Mouse (Mus musculus) liver (tissue): ENCODE measurements around the gene Map3k14.

Experiments used
- DNase-seq: peaks from one replicate; pipeline ENCODE4 v3.0.0-alpha.2; 2020; ENCODE audit warnings: mixed read lengths

Gene Map3k14

DNA sequence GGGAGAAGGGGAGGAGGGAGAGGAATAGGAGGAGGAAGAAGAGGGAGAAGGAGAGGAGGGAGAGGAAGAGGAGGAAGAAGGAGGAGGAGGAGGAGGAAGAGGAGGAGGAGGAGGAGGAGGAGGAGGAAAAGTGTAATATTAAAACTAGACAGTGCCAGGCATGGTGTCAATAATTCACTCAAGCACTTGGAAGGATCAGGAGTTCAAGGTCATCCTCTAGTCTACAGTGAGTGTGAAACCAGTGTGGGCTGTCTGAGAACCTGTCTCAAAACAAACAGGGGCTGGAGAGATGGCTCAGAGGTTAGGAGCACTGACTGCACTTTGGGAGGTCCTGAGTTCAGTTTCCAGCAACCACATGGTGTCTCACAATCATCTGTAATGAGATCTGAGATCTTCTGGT, 64.9 kb downstream of the Map3k14 start:
- DNase-seq = no peak

DNA sequence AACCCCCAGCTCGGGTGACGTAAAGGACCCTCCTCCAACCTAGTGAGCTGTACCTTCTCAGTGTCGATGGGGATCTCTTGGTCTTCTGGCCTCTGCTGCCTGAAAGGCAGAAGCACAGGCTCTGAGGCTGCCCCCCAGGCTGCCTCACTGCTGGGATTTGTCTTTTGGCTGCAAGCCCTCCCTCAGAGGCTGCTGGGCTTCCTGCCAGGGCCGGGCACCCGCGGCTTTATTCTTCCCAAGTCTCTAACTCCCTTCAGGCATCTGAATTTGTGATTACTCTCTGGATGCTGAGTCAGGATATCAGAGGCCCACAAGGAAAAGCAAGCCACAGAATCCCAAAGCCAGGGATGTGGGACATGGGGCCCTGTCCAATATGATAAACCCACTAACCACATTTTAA, 65.6 kb downstream of the Map3k14 start:
- DNase-seq = peak; percentile 38

DNA sequence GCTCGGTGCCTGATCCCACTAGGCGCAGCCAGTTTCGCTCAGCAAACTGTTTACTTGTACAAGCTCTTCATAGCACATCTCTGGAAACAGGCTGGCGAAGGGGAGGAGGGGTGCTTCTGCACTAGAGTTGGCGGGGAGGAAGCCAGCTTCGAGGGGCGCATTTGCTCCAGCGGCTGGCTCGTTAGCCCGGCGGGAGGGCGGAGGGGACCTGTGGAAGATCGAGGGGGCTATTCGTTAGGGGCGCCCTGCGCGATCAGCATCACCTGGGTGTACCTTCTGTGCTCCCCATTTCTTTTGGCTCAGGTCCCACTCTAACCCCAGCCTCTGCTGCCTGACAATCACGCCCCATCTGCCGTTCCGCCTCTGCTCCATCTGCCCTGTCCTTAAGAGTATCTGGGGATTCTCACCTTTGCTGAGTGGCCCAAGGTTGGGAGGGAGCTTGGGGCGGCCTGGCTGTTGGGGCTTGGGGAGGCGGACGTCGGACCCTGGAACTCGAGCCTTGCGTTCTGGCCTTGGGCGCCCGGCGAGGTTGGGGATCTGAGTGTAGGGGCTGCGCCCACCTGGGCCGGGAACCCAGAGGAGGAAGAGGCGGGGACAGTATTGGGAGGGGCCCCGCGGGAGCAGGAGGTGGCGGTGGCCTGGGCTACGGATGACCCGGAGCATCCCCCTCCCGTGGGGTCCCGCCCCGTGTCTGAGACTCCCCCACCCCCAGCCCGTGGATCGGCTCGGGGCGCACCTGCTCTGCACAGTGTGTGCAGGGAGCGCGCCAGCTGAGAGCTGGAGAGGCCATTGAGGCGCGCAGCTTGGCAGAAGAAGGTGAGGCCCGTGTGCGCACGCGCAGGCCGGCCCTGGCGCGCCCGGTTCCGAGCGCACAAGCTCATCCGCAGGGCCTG, 68.1 kb downstream of the Map3k14 start:
- no peak for DNase-seq

DNA sequence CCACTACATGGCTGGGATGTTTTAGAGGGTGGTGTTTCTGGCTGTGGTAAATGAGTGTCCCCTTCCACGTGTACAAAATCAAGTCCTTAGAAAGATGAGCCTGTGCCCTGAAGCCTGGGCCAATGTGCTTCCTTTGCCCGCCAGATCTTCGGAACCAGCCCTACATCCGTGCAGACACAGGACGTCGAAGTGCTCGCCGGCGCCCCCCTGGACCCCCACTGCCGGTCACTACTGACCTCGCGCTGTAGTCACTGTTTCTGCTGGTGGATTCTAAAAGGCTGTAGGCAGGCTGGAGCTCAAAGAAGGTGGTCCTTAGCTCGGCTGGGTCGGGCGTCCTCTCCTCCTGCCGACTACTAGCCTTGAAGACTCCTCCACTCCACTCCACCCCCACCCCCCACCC, 68.9 kb downstream of the Map3k14 start:
- DNase-seq = no peak

DNA sequence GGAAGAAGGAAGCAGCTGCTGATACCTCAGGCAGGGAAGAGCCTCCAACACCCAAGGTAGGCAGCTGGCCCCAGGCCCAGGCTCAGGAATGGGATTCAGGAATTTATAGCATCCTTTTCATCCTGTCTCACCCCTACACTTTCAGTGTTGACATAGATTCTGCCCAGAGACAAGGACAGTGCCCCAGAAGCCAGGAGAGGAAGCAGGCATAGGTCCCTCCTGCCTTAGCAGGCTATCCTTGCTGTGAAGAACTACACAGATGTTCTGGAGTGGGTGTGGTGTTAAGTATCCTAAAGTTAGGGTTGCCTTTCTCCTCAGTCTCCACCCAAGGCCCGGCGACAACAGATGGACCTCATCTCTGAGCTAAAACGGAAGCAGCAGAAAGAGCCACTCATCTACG, 69.9 kb downstream of the Map3k14 start:
- no peak for DNase-seq

DNA sequence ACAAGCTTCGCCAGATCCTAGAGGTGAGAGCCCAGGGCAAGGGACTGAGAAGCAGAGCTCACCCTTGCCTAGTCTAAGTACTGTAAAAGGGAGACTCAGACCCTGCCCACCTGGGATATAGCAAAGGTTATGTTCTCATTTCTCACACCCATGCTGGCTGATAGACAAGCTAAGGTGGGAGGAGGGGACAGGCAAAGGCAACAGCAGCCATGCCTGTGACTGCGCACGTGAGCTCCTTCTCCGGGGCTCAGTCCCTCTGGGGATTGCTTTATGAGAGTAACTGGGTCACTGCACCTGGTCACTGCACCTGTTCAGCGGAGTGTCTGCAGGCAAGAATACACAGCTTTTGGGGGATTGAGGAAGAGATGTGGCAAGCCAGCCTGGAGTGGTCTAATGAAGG, 71.6 kb downstream of the Map3k14 start:
- no peak for DNase-seq

DNA sequence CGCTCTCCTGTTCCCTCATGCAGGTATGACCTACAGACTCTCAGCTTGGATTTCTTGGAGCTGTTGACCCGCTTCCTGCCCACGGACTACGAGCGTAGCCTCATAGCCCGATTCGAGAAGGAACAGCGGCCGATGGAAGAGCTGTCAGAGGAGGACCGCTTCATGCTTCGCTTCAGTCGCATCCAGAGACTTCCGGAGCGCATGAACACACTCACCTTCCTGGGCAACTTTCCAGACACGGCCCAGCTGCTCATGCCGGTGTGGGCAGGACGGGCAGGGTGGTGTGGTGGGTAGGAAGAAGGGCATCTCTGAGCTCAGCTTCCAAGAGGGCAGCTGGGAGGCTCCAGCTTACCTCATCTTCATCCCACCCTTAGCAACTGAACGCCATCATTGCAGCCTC, 72.0 kb downstream of the Map3k14 start:
- no peak for DNase-seq

DNA sequence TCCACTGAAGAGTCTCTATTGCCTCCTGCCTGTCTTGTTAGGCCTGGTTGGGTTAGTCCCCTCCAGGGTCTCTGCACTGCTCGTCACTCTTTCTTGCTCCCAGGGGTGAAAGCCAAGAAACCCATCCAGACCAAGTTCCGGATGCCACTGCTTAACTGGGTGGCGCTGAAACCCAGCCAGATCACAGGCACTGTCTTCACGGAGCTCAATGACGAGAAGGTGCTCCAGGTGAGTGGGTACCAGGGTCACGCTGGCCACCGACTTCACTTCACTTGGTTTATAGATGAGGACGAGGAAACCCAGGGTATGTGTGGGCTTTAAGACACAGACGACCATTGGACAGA, 73.5 kb downstream of the Map3k14 start:
- no peak for DNase-seq

DNA sequence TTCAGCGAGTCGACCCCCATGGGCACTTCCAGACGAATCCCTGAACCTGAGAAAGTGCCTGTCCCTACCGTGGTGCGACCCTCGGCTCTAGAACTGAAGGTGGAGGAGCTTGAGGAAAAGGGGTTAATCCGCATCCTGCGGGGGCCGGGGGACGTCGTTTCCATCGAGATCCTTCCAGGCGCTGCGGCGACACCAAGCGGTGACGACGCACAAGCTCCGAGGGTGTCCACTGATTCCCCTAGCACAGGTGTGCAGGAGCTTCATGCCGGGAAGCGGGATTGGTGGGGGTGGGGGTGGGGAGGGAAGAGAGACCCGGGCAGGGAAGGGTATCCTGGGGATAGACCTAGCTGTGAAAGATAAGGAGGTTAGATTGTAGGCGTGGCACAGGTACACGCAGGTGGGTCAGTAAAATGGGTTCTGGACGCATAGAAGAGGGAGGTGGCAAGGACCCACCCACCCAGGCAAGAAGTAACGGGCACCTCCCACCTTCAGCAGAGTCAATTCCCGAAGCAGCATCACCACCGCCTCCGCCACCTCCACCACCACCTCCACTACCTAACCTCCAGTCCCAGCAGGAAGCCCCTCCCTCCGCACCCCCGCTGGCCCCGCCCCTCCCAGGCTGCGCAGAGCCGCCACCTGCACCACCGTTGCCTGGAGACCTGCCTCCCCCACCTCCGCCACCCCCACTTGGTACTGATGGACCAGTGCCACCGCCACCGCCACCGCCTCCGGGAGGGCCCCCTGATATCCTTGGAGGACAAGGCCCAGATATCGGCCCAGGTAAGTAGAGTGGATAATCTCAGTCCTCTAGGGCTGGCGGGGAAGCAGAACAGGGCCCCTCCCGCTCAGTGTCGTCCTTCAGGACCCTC, 74.1 kb downstream of the Map3k14 start:
- no peak for DNase-seq

DNA sequence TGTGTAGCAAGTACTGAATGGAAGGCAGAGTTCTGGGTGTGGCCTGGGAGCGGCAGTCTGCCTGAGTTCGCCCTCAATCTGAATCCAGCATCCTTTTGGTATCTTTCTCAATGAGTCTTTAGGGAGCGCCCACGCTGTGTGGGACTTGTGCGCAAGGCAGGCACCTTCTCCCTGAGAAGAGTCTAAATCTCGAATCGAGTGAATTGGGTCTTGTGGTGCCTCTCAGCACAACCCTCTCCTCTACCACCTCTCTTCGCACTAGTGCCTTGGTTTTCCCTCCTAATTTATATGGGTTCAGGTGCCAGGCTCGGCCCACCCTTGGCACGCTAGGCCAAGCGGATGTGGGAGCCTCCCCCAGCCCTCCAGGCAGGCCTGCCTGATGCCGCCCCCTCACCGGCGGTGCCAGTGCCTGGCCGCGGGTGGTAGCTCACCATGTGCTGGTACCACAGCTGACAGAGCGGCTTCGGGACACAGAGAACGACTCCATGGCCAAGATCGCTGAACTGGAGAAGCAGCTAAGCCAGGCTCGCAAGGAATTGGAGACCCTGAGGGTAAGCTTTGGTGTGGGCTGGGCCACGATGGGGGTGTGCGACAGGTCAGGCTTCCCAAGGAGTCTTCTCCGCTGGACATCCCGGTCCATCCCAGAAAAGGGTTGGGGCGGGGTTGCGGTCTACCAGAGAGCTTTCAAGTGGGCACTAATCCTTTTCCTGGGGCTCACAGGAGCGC, 74.9 kb downstream of the Map3k14 start:
- DNase-seq = no peak

DNA sequence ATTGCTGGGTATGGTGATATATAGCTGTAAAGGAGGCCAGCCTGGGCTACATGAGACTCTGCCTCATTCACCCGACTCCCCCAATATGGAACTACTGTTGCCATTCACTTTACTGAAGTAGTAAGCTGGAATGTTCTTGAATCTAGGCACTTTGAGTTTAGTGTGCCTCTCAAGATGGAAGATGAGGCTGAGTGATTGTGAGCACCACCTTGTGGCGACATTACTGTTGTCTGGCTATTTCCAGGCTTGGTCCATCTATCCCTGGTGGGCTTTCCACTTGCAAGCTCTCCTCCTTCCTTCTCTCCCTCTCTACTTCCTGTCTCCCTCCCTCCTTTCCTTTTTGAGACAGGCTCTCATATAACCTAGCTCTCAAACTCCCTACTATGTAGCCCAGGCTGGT, 82.4 kb downstream of the Map3k14 start:
- no peak for DNase-seq

DNA sequence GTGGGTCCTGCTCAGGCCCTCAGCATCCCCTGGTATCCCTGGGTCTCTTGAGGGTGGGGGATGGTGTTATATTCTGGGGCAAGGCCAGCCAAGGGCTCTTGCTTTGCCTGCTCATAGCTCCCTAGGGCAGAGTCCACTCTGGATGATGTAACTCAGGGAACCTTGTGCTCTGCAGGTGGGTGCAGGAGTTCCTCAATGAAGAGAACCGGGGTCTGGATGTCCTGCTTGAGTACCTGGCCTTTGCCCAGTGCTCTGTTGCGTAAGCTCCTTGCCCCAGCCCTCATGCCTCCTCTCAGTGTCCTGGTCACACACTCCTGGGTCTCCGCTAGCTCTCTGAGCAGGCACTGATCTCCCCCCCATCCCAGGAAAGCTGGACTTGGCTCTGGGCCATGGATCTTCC, 85.4 kb downstream of the Map3k14 start:
- DNase-seq = no peak

DNA sequence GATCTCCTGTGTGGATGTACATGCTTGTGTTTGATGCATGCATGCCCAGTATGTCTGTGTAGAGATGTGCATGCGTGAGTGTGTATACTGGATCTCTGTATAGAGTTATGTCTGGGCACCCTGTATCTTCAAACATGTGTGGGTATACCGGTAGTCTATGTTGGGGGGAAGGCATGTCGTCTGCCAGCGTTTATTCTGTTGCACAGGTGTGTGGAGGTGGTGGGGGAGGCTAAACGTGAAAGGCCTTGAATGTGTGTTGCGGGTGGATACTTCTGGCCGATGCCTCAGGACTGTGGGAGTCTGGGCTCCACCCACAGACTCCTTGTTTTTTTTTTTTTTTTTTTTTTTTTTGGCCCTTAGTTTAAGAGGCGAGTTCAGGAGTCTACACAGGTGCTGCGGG, 85.9 kb downstream of the Map3k14 start:
- DNase-seq = no peak

DNA sequence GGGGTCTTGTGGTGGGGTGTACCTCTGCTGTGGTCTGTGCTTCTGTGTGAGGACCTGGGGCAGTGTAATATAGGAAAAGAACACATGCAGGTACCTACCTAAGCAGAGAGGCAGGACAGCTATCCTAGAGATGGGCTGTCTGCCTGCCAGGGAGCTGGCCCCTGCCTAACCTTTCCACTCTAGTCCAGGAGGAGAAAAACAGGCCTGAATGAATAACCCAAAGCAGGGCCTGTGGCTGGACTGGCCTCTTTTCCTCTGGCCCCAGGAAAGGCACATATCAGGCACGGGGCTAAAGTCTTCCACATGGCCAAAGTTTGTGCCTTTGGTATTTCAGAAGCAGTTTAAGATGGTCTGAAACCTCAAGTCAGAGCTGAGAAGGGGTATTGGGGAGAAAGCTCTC, 86.8 kb downstream of the Map3k14 start:
- DNase-seq = no peak

DNA sequence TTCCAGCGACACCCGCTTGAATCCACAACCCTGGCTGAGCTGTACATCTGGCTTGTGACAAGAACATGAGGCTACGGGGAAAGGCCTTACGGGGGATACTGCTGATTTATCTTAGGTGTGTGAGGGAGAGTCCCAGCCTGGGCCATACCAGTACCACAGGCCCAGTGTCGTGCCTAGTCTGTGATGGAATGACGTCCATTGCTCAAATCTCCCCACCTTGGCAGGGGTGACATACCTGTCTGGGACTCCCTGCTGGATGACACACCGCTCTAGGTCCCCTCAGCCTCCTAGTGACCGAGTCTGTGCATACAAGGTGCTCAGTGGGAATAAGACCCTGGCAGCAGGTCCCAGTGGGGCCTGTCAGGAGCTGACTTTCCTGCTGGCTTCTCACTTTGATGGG, 88.5 kb downstream of the Map3k14 start:
- DNase-seq = no peak

DNA sequence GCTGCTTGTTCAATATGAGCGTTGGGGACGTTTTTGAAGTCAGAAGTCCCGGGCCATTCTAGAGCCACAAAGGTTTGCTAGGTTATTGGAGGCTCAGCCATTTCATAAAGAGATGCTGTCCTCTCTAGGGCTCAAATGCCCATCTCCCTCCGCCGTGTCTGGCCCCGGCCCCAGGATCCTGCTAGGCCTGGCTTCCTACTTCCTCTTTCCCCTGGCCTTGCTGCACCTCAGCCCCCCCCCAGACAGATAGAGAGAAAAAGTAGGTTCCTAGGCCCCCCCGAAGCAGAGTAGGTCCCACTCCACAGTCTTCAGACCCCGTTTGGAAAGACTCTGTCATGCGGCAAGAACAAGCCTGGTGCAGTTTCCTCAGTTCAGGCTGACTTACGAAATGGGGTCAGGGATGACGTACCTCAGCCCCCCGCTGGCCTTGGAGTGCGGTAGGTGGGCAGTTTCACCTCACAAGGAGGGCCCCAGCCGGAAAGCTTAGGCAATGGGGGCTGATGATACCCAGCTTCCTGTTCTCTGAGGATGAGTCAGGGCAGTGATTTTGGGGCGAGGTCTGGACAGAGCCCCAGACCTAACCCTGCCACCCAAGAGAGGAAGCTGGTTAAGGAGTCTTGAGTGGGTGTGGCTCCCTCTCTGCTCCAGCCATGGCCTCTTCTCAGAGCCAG, 89.3 kb downstream of the Map3k14 start:
- DNase-seq = no peak

DNA sequence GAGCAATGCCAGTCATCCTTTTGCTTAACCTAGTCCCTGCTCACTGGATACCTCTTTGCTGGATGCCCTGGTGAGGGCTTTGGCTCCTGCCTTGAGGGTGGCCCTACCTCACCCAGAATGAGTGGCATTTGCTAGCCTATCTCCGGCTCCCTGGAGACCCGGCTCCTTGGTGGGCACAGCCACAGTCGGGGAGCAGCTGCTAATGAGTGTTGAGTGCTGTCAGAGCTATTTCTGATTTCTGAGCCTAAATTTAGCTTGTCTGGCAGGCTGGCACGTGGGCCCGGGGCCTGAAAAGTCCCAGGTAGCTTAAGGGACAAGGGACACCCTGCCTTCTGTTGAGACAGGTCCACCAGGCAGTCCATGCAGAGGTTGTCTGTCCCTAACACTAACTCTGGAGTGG, 90.1 kb downstream of the Map3k14 start:
- DNase-seq = no peak

DNA sequence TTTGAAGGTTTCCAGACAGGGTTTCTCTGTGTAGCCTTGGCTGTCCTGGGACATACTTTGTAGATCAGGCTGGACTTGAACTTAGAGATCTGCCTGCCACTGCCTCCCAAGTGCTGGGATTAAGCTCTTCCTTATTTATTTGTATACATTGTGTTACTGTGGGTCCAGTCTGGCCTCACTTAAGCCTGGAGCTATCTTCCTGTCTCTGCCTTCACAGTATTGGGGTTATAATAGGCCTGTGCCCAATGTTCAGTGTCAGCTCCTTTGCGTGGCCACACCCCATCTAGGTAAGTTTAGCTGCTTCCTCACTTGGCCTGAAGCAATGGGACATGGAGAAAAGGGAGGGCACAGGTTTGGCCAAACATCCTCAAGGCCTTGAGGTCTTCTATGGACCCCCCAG, 90.8 kb downstream of the Map3k14 start:
- DNase-seq = no peak

DNA sequence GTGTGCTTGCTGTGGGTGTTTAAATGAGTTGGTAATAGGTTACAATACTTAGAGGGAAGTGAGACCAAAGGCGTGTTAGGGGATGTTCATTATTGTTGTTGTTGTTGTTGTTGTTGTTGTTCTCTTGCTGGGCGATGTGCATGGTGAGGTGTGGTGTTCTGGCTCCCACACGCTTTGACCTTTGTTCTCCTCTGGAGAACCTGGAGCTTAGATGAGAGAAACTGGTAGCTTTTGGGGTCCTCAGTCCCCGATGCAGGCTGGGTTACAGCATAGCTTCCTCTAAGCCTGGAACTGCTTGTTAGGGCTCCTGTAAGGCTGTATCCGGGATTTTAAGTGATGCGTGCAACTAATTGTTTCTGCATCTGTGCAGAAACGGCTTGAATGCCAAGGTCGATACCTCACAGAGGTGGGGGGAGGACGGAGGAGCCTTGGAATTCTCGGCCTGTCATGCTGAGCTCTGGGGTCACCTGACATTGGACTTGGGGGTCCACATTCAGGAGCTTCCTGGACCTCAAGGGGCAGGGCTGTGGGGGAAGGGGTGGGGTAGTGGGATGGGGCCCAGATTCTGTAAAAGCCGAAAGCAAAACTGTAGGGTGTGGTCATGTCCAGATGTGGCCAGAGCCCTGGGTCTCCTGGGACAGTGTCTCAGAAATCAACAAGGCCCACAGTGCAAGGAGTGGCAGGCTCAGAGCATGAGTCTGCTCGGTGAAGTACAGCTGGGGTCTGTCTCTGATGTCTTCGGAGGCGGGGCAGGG, 91.4 kb downstream of the Map3k14 start:
- no peak for DNase-seq

DNA sequence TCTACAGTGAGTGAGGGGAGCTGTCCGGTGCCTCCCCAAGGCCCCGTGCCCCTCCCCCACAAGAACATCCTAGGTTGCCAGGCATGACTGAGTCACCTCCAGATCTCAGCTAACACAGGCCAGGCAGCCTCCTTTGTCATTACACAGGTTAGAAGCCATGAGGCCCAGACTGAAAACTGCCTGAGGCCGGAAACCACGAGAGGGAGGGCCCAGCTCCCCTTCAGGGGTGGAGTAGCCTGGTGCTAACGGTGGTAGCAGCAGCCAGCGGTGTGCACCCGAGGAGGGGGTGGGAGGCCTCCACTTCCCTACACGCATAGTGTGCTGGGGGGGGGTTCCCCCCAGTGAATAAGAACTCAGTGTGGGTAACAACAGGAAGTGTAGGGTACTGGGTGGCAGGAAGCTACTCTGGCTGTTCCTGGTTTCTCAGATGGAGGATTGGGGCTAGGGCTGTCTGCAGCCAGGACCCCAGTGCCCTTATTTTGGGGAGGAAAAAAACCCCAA, 92.3 kb downstream of the Map3k14 start:
- peak; percentile 70 for DNase-seq

DNA sequence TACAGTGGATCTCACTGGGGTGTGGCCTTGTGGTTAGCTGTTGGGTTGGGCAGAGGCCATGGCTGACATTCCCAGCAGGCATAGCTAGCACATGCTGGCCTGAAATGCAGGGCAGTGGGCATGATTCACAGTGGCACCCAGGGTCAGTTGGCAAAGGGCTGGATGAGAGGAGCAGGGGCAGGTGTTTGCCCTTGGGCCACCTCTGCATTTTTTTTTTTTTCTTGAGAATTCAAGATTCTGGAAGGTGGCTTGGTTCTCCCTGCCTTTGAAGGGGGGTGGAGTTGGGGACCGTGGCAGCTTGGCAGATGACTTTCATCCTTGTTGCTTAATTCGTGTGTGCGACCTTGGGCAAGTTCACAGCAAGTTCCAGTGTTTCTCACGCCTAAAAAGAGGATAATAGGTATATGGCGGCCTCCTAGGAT, 92.8 kb downstream of the Map3k14 start:
- no peak for DNase-seq

DNA sequence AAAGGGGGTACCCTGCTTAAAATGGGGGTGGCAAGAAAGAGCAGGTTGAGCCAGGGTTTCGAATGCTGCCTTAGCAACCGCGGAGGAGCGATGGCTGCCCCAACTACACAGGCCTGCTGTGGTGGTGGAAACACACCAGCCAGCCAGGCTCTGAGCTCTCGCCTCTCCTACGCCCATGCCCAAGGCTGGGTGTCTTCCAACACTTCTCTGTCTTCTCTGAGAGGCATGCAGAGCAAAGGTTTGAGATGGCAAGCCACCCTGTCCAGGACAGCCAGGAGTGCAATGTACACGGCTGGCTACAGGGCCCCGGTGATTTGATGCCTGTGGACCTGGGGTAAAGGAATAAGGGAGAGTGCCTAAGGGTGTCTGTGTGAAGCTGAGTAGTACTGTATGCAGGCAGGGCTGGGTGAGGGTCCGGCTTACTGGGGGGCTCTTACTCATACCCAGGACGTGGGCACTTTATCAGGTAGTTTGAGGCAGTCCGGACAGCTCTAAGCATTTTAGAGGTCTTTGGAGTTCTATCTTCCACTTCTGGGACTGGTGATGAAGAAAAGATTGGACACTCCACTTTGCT, 93.4 kb downstream of the Map3k14 start:
- no peak for DNase-seq
